Mouse (Mus musculus): ENCODE results near the gene Jak1. TPM values are rescaled to one million over a fixed set of nuclear protein-coding genes. Genes with fewer than 3 reads are reported as not detected.

Jak1 gene
- 650 TPM for polyA plus RNA-seq (2017; shearing (Covaris generic))

GRCm38 (mm10) chr4:101264741-101265513 is at the start of gene Jak1:
Jak1 (minus strand) TSS chr4:101265282.

Other genes with a start within 250 kb of the Jak1 start
- not detected for gene Gm10577, start 244.6 kb downstream of the Jak1 start, polyA plus RNA-seq (2017; shearing (Covaris generic))
- 5.4 TPM for gene Raver2, start 196.3 kb downstream of the Jak1 start, polyA plus RNA-seq (2017; shearing (Covaris generic))
- gene Ak4, start 154.0 kb upstream of the Jak1 start, polyA plus RNA-seq (2017; shearing (Covaris generic)), result not detected
- 1.7 TPM for gene Dnajc6, start 231.4 kb upstream of the Jak1 start, polyA plus RNA-seq (2017; shearing (Covaris generic))

Measured in effector memory CD4-positive, alpha-beta T cell, adult 7 months (primary cell).